Mouse (Mus musculus): Measurements from ENCODE around the gene 0610012G03Rik. TPM values are rescaled to one million over a fixed set of nuclear protein-coding genes. Genes with fewer than 3 reads are reported as not detected.

0610012G03Rik gene
- polyA plus RNA-seq, 1 experiment from 2014 or later = 92.8 TPM

GRCm38 (mm10) chr16:31898546-31899326, 49.6 kb downstream of the 0610012G03Rik start:
- no peak overlapping the region for H3K4me3 ChIP-seq
- no peak for DNase-seq (ENCODE audit: low spot score)
- no peak overlapping the region for H3K27ac ChIP-seq (replicated peaks)
- no peaks in the 10 kb centered on the region for H3K36me3 ChIP-seq
- 84% methylated on average over 18 of the region's 18 CpGs for WGBS
- H3K27me3 ChIP-seq (ENCODE audit: low read depth, poor library complexity, severe bottlenecking) = peaks cover 17% of the 10 kb centered on the region; the same call in 1 of the 2 replicates
- H3K9me3 ChIP-seq (replicated peaks) = peaks cover 8% of the 10 kb centered on the region; the same call in 1 of the 2 replicates
- H3K4me1 ChIP-seq = peaks cover 16% of the 10 kb centered on the region

Small RNA genes within 50 kb of the gene (microRNA-seq; reads per million reads assigned to microRNA genes)
- not detected for gene Gm26269

Other genes starting within 250 kb of the 0610012G03Rik start
- 0.10 TPM in 1 of 2 replicates, not detected in the other for gene Meltf, start 69.7 kb downstream of the 0610012G03Rik start, polyA plus RNA-seq (2016; fragmentation: Nextera tagmentation; extraction: Ambion mirVana)
- 1.4 and 1.8 TPM in 2 replicates for gene Pigz, start 14.6 kb downstream of the 0610012G03Rik start, polyA plus RNA-seq (2016; fragmentation: Nextera tagmentation; extraction: Ambion mirVana)
- 141 and 147 TPM in 2 replicates for gene Ncbp2, start within 50 bp of the 0610012G03Rik start, polyA plus RNA-seq (2016; fragmentation: Nextera tagmentation; extraction: Ambion mirVana)
- gene Senp5, start 54.8 kb upstream of the 0610012G03Rik start, polyA plus RNA-seq (2016; fragmentation: Nextera tagmentation; extraction: Ambion mirVana) = 18.4 and 21.1 TPM in 2 replicates
- gene Pak2, start 130.8 kb upstream of the 0610012G03Rik start, polyA plus RNA-seq (2016; fragmentation: Nextera tagmentation; extraction: Ambion mirVana) = 40.8 and 45.1 TPM in 2 replicates
- gene Pigx, start 151.2 kb upstream of the 0610012G03Rik start, polyA plus RNA-seq (2016; fragmentation: Nextera tagmentation; extraction: Ambion mirVana) = 148 and 153 TPM in 2 replicates
- gene Cep19, start 151.3 kb upstream of the 0610012G03Rik start, polyA plus RNA-seq (2016; fragmentation: Nextera tagmentation; extraction: Ambion mirVana) = 36.2 and 38.3 TPM in 2 replicates
- gene Nrros, start 217.1 kb upstream of the 0610012G03Rik start, polyA plus RNA-seq (2016; fragmentation: Nextera tagmentation; extraction: Ambion mirVana) = 8.9 and 9.1 TPM in 2 replicates
- 0.25 TPM in 1 of 2 replicates, not detected in the other for gene Bex6, start 231.3 kb upstream of the 0610012G03Rik start, polyA plus RNA-seq (2016; fragmentation: Nextera tagmentation; extraction: Ambion mirVana)